Mouse (Mus musculus) layer of hippocampus, postnatal 10 days (tissue): ENCODE measurements at regions not wholly inside any gene's neighbourhood (a gene's known extent, or its start where the extent isn't known, plus 50 kb on each side); places are given as distances from the start of the nearest gene placed in this dataset.

Experiments
- DNase-seq, 2 experiments: peaks; one replicate each; pipeline ENCODE4 v3.0.0; 2021; ENCODE audit warnings: low spot score in 2 of 2

DNA sequence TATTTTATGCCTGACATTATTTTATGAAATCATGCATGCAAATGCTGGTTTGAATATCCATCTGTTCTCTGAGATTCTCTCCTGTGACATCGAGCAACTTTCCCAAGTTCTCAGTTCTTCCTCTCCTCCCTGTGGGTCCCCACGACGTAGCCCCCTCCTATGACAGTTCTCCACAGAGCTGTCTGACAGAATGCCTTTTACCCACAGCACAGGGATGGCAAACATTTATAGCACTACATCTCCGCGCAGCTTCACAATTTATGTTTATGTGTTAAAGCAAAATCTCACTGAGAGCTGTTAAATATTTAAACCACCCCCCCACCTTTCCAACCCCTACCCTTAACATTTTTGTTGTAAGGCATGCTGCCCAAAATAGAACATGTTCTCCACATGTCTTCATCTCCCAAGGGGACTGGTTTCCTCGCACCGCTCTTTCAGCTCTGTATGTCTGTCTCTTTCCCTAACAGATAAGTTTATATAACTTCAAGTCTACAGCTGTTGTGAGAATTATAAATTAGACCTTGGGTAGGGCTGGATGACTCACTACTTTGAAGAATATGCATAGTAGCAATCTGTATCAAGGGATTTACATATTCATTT, 63.5 kb upstream of the Ndst3 start:
- no peak for DNase-seq

DNA sequence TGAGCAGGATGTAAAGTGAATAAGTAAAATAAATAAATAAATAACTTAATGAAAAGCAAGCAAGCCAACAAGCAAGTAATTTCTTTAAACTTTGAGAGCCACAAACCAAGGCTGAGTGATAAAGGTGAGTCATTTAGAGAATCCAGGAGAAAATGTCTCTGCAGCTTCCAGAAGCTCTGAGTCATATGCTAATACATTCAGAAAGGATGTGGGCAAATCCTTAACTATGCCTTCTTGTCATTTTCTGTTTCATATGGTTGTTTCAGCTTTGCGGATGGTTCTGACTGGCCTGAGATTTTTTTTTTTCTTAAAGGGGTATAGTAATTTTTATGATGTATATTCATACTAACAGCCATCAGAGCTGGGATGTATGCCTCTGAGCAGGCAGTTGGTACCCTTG, 64.3 kb upstream of the Ndst3 start:
- DNase-seq = no peak

DNA sequence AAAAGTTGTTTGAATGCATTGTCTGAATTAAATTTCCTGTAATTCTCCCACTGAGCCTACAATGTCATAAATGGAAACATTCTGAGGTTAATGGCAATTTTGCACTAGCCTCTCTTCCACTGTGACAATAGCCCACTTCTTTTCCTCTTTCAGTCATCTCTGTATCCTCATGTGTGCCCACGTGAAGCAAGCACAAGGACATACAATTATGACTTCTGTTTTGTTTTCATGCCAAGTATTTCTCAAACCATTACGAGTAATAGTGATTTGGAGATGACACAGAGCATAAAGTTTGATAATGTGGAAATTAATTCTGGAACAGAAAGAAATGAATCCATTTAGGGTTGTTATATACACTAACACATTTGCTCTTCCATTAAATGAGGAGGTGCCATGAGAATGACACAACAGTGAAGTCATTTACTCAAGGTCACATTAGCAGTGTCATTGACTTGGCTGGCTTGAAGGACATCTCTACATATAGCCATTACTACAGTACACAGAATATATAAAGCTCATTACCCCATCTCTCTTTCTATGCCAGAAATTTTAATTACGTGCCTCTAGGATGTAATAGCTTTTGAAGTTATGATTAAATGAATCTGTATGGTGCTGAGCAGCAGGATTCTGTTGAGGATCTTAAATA, 75.4 kb upstream of the Ndst3 start:
- no peak for DNase-seq

DNA sequence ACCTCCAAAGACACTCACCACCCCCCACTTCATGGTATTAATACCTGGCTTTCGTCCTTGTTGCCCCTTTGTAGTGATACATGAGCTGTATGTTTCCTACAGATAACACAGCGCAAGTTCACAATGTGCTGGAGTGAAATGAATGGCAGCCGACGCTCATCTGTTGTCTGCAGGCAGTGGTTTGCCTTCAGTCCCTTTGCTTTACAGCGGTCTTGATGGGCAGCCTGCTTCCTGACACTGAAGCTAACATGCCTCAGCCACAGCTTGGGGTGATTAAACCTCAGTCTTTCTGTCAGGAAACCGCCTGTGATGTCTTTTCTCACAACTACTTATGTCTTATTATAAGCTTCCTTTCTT, 75.9 kb upstream of the Ndst3 start:
- no peak for DNase-seq

DNA sequence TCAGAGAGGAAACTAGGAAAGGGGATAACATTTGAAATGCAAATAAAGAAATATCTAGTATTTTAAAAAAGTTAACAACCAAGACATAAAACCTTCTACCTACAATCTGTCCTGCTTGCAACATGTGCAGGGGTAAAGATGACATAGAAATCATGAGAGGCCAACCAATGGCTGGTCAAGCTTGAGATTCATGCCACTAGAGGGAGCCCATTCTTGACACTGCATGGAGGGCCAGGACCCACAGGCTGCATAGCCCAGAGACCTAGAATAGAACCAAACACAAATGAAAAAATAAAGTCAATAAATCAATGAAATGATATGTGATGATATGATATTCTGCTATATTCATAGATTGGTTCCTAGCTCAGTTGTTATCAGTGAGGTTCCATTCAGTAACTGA, 89.9 kb upstream of the Ndst3 start:
- no peak for DNase-seq

DNA sequence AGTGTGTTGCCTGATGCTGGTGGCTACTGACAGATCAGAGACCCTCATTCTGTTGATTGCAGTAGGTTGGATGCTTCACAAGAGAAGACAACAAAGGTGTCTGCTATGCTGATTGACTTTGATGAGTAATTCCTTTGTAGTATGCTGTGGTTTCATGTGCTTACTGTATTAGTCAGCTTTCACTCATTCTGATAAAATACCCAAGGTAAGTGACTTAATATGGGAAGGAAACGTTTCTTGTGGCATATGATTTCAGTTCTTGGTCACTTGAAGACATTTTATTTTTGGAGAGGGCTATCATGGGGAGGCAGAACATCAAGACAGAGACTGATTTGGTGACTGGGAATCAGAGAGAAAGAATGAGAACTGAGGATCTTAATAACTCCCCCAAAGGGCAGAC, 90.9 kb upstream of the Ndst3 start:
- no peak for DNase-seq

DNA sequence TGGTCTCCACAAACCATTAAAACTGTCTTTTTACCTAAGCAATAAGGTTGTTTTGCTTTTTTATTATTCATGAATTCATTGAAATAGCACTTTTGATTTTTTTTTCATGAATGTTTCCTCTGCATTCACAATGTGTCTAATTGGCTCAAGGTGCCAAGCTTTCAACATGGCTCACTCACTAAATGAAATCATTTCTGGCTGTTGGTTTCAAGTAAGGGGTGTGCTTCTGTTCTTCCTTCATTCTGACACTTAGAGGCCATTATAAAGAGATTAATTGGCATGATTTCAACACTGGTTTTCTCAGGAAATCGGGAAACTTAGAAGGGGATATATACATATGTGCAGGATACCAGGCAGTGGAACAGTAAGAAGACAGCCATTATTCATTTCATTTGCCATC, 93.5 kb upstream of the Ndst3 start:
- DNase-seq = no peak

DNA sequence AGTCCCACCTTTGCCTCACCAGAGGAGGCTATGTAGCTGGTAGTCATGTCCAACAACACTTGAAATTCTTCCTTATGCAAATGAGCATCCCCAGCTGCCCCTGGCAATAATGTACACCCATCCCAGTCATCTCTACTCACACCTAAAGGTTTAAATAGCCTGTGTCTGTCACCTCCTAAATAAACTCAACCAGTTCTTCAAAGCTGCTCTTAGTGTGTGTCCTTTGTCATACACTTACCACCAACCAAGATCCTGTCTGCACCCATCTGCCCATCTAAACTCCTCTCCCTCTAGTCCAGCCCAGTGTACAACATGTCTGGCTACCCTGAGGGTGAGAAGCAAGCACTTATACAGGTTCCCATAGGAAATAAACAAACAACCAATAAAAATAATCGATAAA, 103.4 kb upstream of the Ndst3 start:
- no peak for DNase-seq

DNA sequence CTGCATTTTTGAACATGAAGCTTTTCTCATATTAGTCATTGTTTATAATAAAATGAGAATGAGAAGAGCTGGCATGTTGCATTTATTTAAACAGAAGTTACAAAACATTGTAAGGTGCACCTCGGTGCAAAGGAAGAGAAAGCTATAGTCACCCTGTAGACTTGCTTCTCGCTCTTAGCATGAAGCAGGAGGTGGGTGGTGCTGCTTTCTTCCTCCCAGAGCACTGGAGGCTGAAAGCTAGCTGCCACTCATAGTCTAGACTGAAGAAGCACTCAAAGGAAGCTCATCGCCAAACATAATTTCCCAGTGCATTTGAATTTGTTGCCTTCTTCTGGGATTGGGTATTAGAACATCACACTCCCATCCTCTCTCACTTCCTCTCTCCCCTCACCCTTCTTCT, 114.7 kb upstream of the Ndst3 start:
- DNase-seq = no peak

DNA sequence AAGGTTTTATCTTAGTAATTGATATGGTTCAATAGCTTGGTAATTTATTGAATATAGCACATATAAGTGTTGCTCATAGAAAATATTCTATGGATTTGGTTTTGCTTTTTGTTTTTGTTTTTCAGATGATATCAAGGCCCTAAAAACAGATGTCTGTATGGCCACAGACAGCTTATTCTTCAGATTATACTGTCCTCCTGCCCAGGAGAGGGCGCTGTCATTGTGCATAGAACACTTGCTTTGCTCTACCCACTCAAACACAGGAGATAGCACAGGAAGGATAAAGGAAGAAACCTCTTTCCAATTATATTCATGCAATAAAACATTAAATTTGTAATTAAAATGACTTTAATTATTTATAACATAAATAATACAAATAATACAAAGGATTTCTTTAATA, 115.4 kb upstream of the Ndst3 start:
- no peak for DNase-seq

DNA sequence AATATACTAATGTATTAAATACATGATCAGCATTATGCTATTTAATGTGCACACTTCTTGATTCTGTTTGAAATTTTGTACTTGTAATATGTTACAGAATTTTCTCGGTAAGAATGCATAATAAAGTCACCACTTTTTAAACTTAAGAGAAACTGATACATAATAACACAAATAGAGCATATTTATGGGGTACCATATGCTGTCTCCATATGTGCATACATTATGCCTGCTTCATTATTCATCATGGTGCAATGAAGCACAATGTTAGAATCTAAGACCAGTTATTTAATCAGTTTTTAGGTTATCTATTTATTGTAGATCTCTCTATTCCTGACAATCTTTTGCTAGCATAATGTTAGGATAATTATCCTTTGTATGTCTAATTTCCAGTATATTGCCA, 115.9 kb upstream of the Ndst3 start:
- no peak for DNase-seq

DNA sequence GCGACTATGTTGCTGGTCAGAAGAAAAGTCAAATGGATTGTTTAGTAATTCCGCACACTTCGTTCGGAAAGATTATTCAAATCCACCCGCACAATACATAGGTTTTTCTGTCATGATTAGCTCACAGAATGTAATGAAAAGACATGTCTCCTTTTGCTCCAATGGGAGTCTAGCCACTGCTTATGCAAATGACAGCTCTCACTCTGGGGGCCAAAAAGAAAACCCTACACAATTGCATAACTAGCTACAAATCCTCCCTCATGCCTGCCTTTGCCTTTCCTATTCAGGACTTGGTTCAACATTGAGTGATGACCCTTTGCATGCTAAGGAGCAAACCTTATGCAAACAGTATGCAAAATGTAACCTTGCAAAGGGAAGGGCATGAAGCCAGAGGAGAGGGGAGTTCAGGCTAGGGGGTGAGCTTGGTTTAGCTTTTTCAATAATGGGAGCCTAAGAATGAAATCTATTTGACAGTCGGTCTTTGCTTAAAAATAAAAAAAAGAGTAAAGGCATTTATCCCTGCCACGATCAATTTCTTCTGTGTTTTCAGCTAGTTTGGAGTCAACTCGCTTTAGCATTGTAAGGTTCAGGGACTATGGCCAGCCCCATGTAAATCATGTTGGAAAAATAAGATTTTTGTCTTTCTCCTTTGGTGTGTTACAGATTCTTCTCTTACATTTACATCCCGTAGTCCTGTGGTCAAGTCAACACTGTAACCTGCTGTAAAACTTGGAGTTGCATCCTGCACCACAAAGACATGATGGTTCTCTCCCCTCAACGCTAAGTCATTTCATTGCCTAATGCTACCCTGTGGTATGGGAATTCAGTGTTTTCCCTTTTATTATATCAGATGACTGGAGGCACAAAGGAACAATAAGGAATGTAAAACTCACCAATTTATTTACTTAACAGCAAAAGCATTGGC, 119.6 kb upstream of the Ndst3 start:
- DNase-seq = no peak

DNA sequence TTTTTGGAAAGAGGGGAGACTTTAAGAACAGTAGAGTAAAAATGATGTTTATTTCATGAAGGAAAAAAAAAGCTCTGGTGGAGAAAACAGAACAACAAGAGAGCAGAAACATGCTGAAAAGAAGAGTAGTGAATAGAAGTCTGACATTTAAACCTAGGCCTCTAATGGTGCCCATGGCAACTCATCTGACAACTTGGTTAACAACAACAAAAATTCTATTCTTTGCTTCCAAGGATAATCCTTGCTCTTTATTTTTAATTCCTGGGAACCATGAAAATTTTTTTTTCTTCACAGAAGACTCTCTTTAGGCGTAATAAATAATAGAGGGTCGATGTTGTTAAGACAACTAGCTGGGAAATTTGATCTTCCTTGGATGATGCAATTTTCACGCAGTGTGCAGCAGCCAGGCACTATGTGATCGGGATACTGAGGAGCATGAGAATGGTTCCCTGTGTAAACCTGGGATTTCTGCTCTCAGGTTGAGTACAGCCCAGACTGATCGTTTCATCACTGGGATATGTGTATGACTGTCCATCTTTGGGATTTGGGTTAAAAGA, 120.4 kb upstream of the Ndst3 start:
- DNase-seq = no peak

DNA sequence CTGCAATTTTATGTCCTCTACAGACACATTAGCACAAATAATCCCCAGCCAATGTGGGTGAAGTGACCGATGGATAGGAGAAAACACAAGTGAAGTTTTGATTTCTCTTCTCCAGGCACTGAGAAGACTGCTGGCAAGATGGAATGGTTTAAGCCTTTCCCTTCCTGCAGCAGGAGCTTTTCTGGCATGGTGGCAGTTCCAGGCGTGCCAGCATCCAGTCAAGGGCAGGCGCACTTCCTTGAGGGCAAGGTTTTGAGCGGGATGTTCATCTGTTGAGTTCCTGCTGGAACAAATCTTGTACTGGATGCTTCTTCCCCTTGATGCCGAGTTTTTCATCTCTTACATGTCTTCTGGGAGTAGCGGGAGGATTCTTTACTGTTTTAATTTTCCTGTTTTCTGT, 138.1 kb upstream of the Ndst3 start:
- DNase-seq = no peak

DNA sequence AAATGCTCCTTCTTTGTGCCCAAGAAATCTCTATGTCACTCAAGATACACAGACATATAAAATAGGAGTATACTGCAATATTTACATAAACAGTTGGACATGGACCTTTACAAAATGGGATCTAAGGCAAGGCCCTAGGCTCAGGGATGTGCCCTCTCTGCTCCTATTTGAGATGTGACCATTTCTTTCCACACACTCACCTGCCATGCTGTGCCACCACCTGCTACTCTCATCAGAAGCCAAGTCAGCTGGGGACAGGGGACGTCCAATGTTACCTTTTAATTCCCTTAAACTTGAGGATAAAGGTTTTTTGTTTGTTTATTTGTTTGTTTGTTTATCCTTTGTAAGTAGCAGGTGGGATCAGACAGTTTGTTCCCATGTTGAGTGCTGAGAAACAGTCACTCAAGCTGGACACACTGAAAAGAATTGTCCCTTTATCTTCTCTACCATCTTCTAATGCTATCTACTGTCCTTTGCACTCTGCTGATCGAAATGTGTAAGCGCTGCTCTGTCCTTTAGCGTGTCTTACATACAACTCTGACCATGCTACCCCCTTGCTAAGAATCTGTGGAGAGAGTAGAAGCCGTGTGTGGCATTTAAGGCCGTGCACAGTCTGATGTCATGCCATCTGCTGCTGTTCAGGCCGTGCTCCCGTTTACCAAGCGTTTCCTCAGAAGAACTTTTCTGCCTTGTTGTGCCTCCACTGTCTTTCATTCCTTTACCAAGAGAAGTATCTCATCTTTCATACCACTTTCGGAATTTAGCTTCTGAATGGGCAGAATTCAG, 147.9 kb upstream of the Ndst3 start:
- no peak for DNase-seq

DNA sequence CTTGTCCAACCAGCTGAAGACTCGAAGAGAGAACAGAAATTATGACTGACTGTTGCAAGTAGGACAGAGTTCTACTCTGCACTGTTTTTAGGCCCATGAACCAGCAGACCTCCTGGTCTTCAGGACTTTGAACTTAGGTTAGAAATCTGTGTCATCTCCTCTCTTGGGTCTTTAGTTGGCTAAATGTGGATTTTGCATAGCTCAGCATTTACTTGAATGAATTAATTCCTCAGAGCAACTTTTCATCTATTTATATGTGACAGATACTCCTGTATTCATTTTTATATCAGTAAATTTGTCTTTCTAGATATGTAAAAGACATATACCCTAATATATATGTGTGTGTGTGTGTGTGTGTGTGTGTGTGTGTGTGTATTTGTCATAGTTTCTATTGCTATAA, 155.9 kb upstream of the Ndst3 start:
- DNase-seq = no peak

DNA sequence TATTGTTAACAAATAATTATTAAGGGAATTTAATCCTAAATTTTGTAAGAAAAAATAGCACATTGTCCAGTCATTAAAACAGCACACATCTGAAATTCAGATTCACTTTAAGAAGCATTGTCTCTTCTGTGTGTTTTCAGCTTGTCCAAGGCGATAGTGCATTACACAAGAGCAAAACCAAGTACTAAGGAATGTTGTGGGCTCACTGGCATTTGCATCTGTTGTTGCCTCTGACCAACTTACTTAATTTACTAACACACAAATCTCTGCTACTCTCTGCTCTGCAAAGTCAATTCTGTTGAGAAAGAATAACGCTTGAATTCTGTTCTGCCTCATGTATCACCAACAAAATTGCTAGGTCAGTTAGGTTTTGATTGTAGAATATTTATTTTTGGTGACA, 158.0 kb upstream of the Ndst3 start:
- no peak for DNase-seq

DNA sequence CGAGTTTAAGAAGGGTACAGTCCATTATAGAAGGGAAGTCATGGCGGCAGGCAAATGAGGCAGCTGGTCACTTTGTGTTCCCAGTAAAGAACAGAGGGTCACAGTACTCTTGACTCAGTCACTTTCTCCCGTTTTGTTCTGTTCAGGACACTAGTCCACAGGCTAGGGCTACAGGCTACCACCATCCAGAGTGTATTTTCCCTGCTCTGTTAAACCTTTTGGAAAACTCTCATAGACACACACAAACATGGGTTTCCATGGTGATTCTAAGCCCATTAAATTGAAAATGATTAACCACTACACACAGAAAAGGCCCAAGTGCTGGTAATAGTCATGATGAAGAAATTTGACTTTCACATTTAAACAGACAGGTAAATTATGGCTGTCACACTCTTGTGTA, 162.2 kb upstream of the Ndst3 start:
- no peak for DNase-seq

DNA sequence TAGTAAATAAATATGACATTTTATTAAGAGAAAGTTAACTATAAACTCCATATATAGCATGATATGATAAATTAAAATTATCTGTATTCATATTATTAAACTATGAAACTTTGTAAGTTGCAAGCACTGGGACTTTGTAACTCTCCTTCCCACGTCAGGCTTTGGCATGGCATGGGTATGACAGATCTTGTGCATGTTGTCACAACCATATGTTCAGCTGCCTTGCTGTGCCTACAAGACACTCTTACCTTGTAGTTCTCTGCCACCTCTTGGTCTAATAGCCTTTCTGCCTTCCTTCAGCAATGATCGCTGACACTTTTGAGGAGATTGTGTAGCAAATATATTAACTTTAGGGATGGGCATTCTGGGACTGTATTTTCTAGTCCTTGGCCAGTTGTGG, 183.1 kb upstream of the Ndst3 start:
- DNase-seq = no peak

DNA sequence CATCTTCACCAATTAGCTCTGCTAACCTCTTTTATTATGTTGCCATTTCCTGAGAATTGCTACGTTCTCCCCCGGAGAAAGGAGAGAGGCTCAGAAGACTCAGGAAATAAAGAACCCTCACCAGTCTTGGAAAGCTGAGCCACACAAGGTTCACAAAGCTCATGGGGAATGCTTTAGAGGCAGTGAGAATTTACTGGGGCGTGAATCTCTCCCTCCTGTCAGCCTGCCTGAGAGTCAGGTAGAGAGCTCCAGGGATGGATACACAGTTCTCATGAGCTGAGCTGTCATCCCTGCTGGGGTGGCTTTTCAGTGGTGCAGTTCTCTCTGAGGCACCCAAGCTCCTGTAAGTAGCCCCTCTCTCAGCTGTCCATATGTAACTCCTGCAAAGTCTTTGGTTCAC, 203.0 kb upstream of the Ndst3 start:
- DNase-seq = no peak

DNA sequence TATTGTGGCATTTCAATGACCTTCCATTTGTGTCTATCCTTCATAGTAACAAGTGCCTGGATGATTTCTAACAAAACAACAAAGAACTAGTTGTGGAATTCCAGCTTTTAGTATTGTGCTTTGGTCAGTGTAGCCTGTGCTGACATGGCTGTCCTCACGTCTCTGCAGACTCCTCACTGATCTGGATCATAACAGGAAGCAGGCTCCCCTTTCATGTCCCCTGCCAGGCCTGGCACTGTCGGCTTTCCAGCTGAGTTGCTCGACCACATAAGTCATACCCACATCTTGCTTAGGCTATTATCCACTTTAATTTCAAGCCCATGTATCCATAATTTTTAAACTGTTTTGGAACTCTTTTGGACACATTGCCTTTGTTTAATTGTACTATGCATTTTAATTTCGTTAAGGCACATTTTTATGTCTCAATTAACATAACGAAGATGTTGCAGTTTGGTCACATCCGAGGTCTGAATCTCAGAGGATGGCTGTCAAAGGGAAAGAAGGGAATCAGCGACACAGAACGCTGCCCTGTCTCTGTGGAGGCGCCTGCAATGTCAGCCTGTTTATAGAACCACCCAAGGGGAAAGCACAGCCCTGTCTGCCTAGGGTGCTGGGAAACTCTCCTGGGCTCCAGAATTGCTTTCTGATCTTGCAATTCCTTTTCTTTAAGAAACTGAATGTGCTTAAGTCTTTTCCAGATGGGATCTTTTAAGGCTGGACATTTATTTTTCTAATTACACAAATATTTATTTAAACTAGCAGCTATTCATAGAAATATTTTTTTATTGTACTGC, 215.5 kb upstream of the Ndst3 start:
- DNase-seq = no peak
